Mouse (Mus musculus) midbrain, embryonic 13.5 days (tissue): ENCODE results near the gene Nkd1. TPM values are rescaled to one million over a fixed set of nuclear protein-coding genes. Genes with fewer than 3 reads are reported as not detected.

ENCODE experiments used
- ATAC-seq: fragments of 200-750 bp; cut with Nextera tagmentation; 2 replicates; pipeline ENCODE4 v1.8.0; 2017; ENCODE audit warnings: mild to moderate bottlenecking, moderate TSS enrichment, moderate library complexity
- H3K27ac ChIP-seq: fragments of 300-500 bp; sonication (generic); 2 replicates; pipeline ENCODE4 v1.5.1; 2015; ENCODE audit warnings: inconsistent platforms, mild to moderate bottlenecking, moderate library complexity
- H3K27me3 ChIP-seq: fragments of 300-500 bp; sonication (generic); 2 replicates; pipeline ENCODE4 v1.6.1; 2015; ENCODE audit warnings: mild to moderate bottlenecking, inconsistent platforms
- H3K36me3 ChIP-seq: fragments of 300-500 bp; sonication (generic); 2 replicates; pipeline ENCODE4 v1.6.1; 2015; ENCODE audit warnings: mild to moderate bottlenecking, inconsistent platforms
- H3K4me1 ChIP-seq: fragments of 300-500 bp; sonication (generic); replicated peaks from 2 replicates; pipeline ENCODE4 v1.6.1; 2015; ENCODE audit warnings: inconsistent platforms
- H3K4me2 ChIP-seq: fragments of 300-500 bp; sonication (generic); replicated peaks from 2 replicates; pipeline ENCODE4 v1.6.1; 2015; ENCODE audit warnings: moderate library complexity, mild to moderate bottlenecking, inconsistent platforms
- H3K4me3 ChIP-seq: fragments of 300-500 bp; sonication (generic); replicated peaks from 2 replicates; pipeline ENCODE4 v1.5.1; 2015; ENCODE audit warnings: mild to moderate bottlenecking, inconsistent platforms
- H3K9ac ChIP-seq: fragments of 300-500 bp; sonication (generic); replicated peaks from 2 replicates; pipeline ENCODE4 v1.6.1; 2015; ENCODE audit warnings: mild to moderate bottlenecking, inconsistent platforms
- H3K9me3 ChIP-seq: fragments of 300-500 bp; sonication (generic); 2 replicates; pipeline ENCODE4 v1.6.1; 2016; ENCODE audit warnings: mild to moderate bottlenecking, inconsistent platforms
- WGBS: fragments of 180-500 bp; shearing (Covaris S2); methylation state at CpG from one replicate; pipeline ENCODE4 v1.1.7; 2015; 5-methylcytosine and 5-hydroxymethylcytosine counted together
- polyA plus RNA-seq: library from polyadenylated mRNA; unstranded; fragments of >200 nt; fragmentation: Nextera tagmentation; extraction: Ambion mirVana; gene quantifications from 2 replicates; pipeline ENCODE4 v1.2.1, GENCODE M21; 2015

Gene Nkd1
- polyA plus RNA-seq, 1 experiment from 2014 or later = 79.8 TPM

DNA sequence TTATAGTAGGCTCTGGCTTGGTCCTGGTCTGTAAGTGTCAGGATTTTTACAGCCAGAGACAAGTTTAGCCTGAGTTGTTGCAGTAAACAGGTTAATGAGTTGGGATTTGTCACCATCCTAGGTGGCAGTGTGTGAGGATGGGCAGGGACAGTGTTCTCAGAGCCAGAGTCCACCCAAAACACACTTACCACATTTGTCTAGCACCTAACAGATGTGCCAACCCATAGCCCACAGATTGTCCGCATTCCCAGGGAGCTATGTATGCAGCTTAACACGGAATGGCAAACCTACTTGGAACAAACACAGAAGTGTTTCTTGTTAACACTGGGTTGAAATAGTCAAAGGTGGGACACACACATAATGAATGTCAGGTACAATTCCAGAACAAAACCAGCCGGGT, 47.1 kb downstream of the Nkd1 start:
- Histone ChIP-seq H3K27me3 (no peaks in the 10 kb centered on the region), H3K9ac (no peak overlapping the region), H3K4me1 (peaks cover 68% of the 10 kb centered on the region), H3K36me3 (no peaks in the 10 kb centered on the region), H3K27ac (peak overlapping the region; percentile 8; the same call in 1 of the 2 replicates), H3K9me3 (no peaks in the 10 kb centered on the region), H3K4me3 (no peak overlapping the region), H3K4me2 (no peak overlapping the region)
- ATAC-seq = no peak
- WGBS = 91% methylated on average over 3 of the region's 3 CpGs

DNA sequence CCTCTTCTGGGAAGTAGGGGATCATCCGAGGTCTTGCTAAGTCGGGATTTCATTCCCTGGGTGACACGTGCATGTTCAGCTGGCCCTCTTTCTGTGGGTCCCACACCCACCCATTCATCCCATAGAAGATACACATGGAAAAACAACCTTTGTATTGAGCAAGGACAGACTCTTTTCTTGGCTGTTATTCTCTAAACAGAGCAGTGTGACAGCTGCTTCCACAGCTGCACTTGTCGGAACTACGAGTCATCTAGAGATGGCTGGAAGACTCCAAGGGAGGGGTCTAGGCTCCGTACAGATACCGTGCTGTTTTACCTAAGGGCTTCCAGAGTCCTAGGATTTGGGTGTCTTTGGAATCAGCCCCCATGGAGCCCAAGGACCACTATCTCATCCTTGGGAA, 48.2 kb downstream of the Nkd1 start:
- 70% methylated on average over 7 of the region's 7 CpGs for WGBS
- peaks cover 70% of the 10 kb centered on the region for H3K4me1 ChIP-seq
- H3K9ac ChIP-seq = no peak overlapping the region
- H3K4me2 ChIP-seq = no peak overlapping the region
- no peaks in the 10 kb centered on the region for H3K36me3 ChIP-seq
- H3K27me3 ChIP-seq = no peaks in the 10 kb centered on the region
- H3K4me3 ChIP-seq = no peak overlapping the region
- ATAC-seq = no peak
- no peaks in the 10 kb centered on the region for H3K9me3 ChIP-seq
- no peak overlapping the region for H3K27ac ChIP-seq

DNA sequence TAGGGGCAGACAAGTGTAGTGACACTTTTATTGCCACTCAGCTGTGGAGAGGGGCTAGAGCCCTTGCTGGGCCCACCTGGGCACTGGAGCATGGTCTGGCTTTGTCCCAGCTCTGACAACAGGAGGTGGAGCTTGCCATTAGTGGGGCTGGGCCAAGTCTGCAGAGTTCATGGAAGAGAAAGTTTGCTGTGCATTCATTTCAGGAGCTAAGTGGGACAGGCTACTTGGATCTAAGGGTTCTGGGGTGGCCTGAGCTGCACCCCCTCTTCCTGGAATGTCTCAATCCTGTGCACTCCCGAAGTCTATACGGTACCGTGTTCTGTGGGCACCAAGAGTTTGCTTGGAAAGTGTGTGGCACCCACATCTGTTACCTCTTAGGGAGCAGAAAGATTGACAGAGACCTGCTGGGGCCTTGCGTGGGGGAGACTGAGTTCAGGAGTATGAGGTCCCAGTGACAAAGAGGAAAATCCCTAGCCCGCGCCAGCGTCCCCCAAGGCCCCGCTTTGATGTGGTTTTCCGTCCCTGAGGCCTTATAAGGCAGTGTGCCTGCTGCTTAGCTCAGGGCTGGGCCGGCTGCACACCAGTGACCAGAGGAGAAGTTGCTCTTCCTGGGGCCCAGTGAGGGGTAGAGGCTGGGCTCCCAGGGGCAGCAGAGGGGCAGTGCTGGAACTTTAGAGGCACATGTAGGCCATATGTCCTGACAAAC, 49.3 kb downstream of the Nkd1 start:
- no peaks in the 10 kb centered on the region for H3K27me3 ChIP-seq
- WGBS = 37% methylated on average over 10 of the region's 10 CpGs
- no peak overlapping the region for H3K4me3 ChIP-seq
- no peak overlapping the region for H3K4me2 ChIP-seq
- H3K9me3 ChIP-seq = no peaks in the 10 kb centered on the region
- peaks cover 2% of the 10 kb centered on the region; the same call in 1 of the 2 replicates for H3K36me3 ChIP-seq
- H3K4me1 ChIP-seq = peaks cover 78% of the 10 kb centered on the region
- H3K9ac ChIP-seq = no peak overlapping the region
- no peak for ATAC-seq
- H3K27ac ChIP-seq = no peak overlapping the region

DNA sequence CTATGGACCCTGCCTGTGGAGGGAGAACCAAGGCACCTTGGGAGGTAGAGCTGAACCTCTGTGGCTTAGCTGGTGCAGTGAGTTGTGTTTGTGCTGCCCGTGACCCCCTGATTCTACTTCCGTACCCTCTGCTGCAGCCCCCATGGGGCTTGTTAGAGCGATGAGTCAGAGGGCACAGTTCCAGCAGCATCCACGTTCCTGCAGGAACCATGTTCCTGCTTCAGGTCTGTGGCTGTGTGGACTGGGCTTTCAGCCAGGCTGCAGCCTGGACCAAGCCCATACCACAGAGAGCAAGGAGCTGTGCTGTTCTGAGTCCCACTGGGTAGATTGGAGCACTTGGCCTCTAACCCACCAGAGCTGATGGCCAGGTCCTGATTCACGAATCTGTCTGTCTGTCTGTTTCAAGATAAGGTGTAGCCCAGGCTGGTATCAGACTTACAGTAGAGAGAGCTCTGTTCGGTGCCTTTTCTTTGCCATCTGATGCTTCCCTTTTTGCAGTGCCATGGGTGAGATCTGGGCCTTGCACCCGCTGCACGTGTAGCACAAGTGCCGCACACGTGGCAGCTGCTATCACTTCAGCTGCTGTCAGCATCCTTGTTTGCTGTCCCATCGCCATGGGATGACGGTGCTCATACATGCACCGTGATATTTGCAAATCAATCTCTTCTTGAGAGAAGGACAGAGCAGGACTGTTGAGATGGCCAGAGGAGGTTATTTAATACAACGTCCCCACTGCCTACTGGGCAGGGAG, 50.5 kb downstream of the Nkd1 start:
- no peak overlapping the region for H3K9ac ChIP-seq
- no peak for ATAC-seq
- H3K4me3 ChIP-seq = no peak overlapping the region
- H3K27ac ChIP-seq = no peak overlapping the region
- H3K36me3 ChIP-seq = peaks cover 7% of the 10 kb centered on the region; the same call in 1 of the 2 replicates
- peaks cover 80% of the 10 kb centered on the region for H3K4me1 ChIP-seq
- no peaks in the 10 kb centered on the region for H3K9me3 ChIP-seq
- no peaks in the 10 kb centered on the region for H3K27me3 ChIP-seq
- 85% methylated on average over 14 of the region's 14 CpGs for WGBS
- no peak overlapping the region for H3K4me2 ChIP-seq

DNA sequence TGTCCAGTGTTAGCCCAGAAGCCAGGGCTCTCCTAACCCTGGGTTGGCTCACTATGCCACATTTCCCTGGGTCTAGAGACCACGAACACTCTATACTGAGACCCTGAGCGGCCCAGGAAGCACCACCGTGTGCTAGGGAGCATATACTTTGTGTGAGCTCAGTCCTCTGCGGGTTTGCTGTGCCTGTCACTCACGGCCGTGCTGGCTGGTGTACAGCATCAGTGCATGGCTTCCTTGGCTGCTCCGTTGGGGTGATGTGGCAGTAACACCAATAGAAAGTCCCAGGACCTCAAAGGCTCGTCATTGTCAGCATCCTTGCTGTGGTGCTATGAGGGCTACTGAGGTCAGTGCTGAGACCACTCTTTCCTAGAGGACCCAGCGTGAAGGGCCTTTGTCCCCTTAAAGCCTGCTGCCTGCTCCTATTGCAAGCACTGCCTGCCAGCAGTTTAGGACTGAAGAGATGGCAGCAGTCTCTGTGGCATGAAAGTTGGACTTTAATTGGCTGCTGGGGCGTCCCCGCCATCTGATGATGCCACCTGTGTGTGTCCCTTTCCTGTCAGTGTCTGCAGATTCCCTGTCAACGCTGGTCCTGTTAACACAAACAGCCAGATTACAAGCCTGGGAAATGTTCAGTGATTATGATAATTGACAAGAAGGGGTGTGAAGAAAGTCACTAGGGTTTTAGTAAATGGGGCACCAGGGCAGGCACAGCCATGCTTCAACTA, 51.2 kb downstream of the Nkd1 start:
- Histone ChIP-seq H3K4me1 (peaks cover 75% of the 10 kb centered on the region), H3K9ac (no peak overlapping the region), H3K4me2 (no peak overlapping the region), H3K9me3 (no peaks in the 10 kb centered on the region), H3K27ac (no peak overlapping the region), H3K36me3 (peaks cover 7% of the 10 kb centered on the region; the same call in 1 of the 2 replicates), H3K4me3 (no peak overlapping the region), H3K27me3 (no peaks in the 10 kb centered on the region)
- WGBS = 79% methylated on average over 12 of the region's 12 CpGs
- no peak for ATAC-seq

DNA sequence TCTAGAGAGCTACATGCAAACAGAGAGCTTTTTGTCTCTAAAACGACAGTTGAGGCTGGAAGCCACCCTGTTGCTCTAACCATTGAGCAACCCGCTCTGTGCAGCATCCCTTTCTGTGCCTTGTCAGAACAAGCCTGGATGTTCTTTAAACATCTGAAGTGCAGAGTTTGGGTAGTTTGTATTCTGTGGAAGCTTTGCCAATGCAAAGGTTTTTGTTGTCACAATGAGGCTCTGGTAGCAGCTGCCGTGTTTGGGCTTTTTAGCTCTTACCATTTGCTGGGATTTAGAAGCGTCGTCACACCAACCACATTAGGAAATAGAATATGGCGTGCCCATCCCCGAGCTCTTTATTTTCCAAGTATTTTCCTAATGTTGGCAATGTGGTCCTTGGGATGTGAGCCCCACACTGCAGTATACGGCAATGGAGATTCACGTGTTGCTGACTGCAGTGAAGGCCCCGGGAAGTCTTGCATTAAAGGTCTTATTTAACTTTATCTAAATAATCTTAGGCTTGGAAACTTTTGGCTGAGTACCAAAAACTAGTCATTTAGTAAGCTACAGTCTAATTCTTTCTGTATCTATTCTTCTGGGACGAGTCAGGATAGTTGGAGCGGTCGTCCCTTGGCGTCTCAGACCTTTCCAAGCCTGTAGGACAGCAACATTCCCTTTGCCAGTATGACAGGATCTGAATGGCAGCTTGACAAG, 51.9 kb downstream of the Nkd1 start:
- Histone ChIP-seq H3K4me2 (no peak overlapping the region), H3K27ac (no peak overlapping the region), H3K9ac (no peak overlapping the region), H3K27me3 (no peaks in the 10 kb centered on the region), H3K4me1 (peaks cover 76% of the 10 kb centered on the region), H3K9me3 (no peaks in the 10 kb centered on the region), H3K36me3 (peaks cover 7% of the 10 kb centered on the region; the same call in 1 of the 2 replicates), H3K4me3 (no peak overlapping the region)
- WGBS = 84% methylated on average over 14 of the region's 14 CpGs
- no peak for ATAC-seq

DNA sequence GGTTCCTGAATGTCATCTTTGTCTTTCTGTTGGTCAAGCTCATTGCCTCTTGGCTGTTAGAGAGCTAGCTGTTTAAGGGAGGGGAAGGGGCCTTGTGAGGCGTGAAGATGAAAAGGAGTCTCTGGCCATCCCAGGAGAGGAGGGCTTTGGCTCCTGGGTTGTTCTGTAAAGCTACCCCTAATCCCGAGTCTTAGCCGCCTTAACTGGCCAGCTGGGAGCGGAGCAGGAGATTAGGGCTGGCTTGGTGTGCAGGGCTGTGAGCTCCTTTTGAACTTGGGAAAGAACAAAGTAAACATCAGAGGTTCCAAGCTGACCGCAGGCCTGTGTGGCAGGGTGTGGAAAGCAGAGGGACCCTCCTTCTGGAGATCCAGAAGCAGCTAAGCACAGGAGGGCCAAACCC, 53.8 kb downstream of the Nkd1 start:
- Histone ChIP-seq H3K9ac (no peak overlapping the region), H3K36me3 (peaks cover 7% of the 10 kb centered on the region; the same call in 1 of the 2 replicates), H3K9me3 (no peaks in the 10 kb centered on the region), H3K4me2 (no peak overlapping the region), H3K4me1 (peaks cover 82% of the 10 kb centered on the region), H3K27me3 (no peaks in the 10 kb centered on the region), H3K4me3 (no peak overlapping the region), H3K27ac (no peak overlapping the region)
- ATAC-seq = no peak
- WGBS = 39% methylated on average over 5 of the region's 5 CpGs

DNA sequence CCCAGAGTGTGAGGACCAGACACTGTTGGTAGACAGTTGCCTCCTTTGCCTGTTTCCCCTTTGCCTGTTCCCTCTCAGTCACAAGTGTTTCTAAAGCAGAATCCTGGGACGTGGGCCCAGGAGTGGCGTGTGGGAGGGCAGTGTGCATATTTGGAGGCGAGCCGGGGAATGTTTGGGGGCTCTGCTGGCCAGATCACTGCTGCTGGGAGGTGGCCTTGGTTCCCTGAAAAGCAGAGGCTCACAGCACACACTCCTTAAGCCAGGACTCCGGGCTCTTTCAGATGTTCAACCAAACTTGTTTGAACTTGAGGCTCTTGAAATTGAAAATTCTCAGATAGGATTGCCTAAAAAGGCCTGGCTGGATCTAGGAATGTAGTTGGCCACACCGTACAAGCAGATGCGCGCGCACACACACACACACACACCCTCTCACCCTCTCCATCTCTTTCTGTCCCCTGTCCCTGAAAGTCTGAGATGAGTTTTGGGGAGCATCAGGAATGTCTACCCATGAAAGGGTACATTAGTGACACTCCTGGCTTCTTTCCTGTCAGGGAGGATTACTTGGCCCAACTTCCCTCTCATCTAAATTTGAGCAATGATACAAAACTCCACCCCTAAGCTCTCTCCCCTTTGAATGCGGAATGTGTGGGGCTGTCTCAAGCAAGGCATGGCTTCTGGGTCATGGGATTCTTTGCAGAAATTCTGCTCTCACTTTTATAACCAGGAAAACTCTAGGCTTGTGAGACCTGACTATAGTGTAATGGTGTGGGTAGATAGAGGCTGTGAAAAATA, 55.4 kb downstream of the Nkd1 start:
- no peak overlapping the region for H3K4me3 ChIP-seq
- no peak overlapping the region for H3K4me2 ChIP-seq
- WGBS = 88% methylated on average over 10 of the region's 10 CpGs
- no peak for ATAC-seq
- no peak overlapping the region for H3K9ac ChIP-seq
- H3K27me3 ChIP-seq = no peaks in the 10 kb centered on the region
- H3K36me3 ChIP-seq = peaks cover 7% of the 10 kb centered on the region; the same call in 1 of the 2 replicates
- no peaks in the 10 kb centered on the region for H3K9me3 ChIP-seq
- H3K27ac ChIP-seq = no peak overlapping the region; the same call in 1 of the 2 replicates
- peaks cover 79% of the 10 kb centered on the region for H3K4me1 ChIP-seq

DNA sequence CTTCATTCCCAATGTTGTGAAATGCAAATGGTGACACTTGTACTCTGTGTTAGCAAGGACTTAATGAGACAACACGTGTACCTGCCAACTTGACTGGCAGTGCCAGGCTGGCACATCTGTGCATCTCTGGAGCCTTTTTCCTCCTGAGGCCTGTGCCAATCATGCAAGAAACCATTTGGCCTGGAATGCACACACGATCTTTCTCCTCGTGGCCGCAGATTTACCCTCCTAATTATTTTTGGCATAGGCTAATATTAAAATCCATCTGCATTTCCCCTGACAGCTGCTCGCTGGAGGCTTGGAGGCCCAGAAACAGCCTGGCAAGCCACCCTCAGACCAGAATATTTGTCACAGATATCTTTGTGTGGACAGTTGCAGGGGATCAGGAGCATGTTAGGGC, 56.5 kb downstream of the Nkd1 start:
- no peak for ATAC-seq
- WGBS = 67% methylated on average over 5 of the region's 5 CpGs
- peaks cover 11% of the 10 kb centered on the region; the same call in 1 of the 2 replicates for H3K36me3 ChIP-seq
- no peaks in the 10 kb centered on the region for H3K9me3 ChIP-seq
- no peak overlapping the region for H3K4me2 ChIP-seq
- peaks cover 68% of the 10 kb centered on the region for H3K4me1 ChIP-seq
- H3K4me3 ChIP-seq = no peak overlapping the region
- no peak overlapping the region for H3K9ac ChIP-seq
- no peaks in the 10 kb centered on the region for H3K27me3 ChIP-seq
- H3K27ac ChIP-seq = peak overlapping the region; percentile 40

DNA sequence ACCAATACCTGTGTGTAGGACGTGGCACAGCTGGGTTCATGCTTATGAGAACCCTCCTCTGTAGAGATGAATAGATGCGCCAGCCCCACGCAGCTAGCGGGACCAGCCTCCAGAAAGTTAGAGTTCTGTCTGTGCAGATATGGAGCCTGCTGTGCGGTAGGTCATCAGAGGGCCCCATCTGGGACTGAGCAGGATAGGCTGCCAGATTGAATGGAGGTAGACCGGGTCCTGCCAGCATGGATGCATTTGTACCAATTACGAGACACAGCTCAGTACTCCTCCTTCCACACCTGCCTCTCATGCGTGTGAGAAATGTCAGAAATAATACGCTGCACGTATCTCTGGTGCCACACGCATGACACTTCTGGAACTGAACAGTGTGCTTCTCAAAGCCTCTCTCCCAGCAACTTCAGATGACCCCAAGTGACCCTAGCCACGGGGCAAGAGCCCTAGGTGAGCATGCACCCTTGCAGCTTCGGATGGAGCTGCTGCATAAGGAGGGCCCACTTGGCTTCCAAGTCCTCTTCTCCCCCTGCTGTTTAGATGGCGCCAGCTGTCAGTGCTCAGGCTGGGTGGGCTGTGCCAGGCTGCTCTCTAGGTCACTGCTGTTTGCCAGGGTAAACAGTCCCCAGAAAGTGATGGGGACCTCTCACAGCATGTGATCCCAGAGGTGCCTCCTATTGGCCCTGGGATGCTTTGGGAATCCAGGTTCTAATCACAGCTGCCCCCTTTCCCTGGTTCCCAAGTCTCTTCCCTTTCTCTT, 57.4 kb downstream of the Nkd1 start:
- no peak overlapping the region for H3K9ac ChIP-seq
- peaks cover 14% of the 10 kb centered on the region; the same call in 1 of the 2 replicates for H3K36me3 ChIP-seq
- 59% methylated on average over 14 of the region's 14 CpGs for WGBS
- H3K27ac ChIP-seq = no peak overlapping the region
- peak; percentile 32; the same call in 1 of the 2 replicates for ATAC-seq
- no peaks in the 10 kb centered on the region for H3K9me3 ChIP-seq
- peaks cover 62% of the 10 kb centered on the region for H3K4me1 ChIP-seq
- H3K4me3 ChIP-seq = no peak overlapping the region
- no peaks in the 10 kb centered on the region for H3K27me3 ChIP-seq
- no peak overlapping the region for H3K4me2 ChIP-seq
